Mouse (Mus musculus) brain, embryonic 14.5 days (tissue): ENCODE measurements around the gene Mex3a.

Experiments
- CTCF ChIP-seq: fragments of 200-500 bp; IDR thresholded peaks from 2 replicates; pipeline ENCODE4 v1.5.1; 2012; ENCODE audit warnings: inconsistent platforms, mild to moderate bottlenecking, moderate library complexity, borderline replicate concordance; ENCODE audit not compliant: insufficient read depth, insufficient read length; ENCODE audit errors: extremely low read depth
- POLR2A ChIP-seq: fragments of 200-500 bp; IDR thresholded peaks from 2 replicates; pipeline ENCODE4 v1.6.1; 2012; ENCODE audit warnings: mild to moderate bottlenecking, inconsistent platforms, borderline replicate concordance; ENCODE audit not compliant: poor library complexity, insufficient read depth, insufficient read length, severe bottlenecking; ENCODE audit errors: extremely low read depth

GRCm38 (mm10) chr3:88555731-88556130, 23.5 kb downstream of the Mex3a start:
- TF ChIP-seq POLR2A: no peak
- no peak for TF ChIP-seq CTCF
